Mouse (Mus musculus) mature B cell (primary cell): Measurements from ENCODE around the gene Rtl5.
"Not testable (repeated sequence)": the region's sequence is repeated elsewhere in the genome, so short reads cannot be mapped to it uniquely, and the experiment has no call there.

Source experiments
- in situ Hi-C: fragments of 300-500 bp; cut with MboI; formaldehyde crosslinking; loops from 2 replicates; pipeline ENCODE4 v1.14.3; 2019

Rtl5 gene

GRCm38 (mm10) chrX:102070591-102071471 is at the start of gene Rtl5:
Rtl5 (minus strand) TSS chrX:102071304.
- in situ Hi-C loops: no loop called here

- in situ Hi-C loops: no loop called here
Observed at GRCm38 (mm10) chrX:102119042-102119864, 48.1 kb upstream of the Rtl5 start, which contains the start of gene Pin4. Pin4 (plus strand) TSS chrX:102119447.

DNA sequence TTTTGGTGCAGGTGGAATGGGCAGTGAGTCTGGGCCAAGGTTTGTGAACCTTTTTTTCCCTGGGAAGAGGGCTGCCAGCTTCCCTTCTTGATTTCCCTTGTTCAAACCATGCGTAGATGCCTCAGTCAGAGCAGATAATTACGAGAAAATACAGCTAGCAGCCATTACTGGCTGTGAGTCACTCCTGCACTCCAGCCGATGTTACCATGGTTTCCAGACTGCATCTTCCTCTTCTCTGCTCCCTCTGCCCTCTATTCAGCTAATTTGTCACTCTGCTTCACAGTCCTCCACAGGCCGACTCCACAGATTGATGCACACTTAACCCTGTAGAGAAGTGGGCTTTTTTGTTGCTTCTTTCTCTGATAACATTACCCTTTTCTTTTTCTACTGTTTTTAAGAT is 44.6 kb upstream of the Rtl5 start:
- in situ Hi-C loops: no loop called here

GRCm38 (mm10) chrX:102109349-102109748 is 38.2 kb upstream of the Rtl5 start:
- in situ Hi-C loops: not testable (repeated sequence)

GRCm38 (mm10) chrX:102103830-102104229 is 32.7 kb upstream of the Rtl5 start:
- in situ Hi-C loops: not testable (repeated sequence)

DNA sequence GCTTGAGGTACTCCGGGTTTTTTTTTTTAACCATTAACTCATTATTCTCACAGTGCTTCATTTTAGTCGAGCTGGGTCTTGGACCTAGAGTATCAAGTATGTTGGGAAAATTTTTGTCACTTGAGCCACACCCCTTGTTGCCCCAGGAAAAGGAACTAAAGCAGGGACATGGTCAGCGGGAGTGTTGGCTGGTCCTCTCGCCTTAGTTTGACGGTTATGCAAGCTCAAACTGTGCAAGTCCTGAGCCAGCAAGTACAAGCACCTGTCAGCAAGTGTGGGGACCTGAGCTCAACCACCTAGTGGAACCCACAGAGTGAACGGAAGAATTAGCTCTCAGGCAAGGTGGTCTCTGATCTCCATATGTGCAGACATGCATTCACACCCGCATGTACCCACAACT is 30.8 kb upstream of the Rtl5 start:
- in situ Hi-C loops: no loop called here

- in situ Hi-C loops: no loop called here
Observed at GRCm38 (mm10) chrX:102094381-102094904, 23.3 kb upstream of the Rtl5 start.

DNA sequence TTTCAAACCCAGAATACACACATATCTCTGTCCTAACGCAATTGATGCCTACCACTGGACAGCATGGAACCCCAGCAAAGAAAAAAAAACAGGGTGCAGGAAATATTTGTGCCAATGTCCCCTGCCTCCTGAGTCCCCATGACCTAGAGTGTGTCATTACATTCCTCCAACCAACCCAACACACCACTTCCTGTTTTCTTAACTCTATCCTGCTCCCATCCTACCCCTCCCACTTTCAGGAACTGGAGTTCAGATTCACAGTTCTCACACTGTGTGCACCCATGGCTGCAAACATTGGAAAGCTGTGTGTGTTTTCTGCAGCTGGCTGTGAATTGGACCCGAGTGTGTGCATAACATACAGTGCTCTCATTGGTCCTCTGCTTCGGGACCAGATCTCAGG is 19.5 kb upstream of the Rtl5 start:
- in situ Hi-C loops: no loop called here

DNA sequence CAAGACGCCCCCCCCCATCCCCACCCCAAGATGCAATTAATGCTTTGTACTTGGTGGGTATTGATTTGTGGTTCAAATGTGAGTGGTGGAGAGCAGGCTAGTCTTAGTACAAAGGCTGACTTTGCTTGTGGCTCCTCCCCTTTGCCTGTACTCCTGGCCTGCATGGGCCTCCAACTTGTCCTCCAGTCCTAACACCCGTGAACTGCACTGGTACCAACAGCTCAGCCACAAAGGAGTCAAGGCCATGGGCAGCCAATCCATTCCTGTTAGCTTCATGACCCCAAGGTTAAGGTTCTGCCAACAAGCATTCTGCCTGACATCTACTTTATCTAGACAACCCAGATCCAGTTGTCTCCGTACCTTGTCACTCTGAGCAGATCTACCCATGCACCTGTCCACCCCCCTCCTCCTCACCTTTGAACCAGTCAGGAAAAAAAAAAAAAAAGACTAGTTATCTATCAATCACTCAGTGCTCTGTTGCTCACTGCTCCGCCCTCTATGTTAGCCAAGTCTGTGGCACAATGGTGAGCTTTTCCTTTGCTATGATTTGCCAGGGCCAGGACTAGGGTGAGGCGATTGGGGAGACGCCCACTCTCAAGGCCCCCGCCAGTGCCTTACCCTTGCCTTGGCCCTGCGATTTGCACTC is 14.8 kb upstream of the Rtl5 start:
- in situ Hi-C loops: no loop called here

DNA sequence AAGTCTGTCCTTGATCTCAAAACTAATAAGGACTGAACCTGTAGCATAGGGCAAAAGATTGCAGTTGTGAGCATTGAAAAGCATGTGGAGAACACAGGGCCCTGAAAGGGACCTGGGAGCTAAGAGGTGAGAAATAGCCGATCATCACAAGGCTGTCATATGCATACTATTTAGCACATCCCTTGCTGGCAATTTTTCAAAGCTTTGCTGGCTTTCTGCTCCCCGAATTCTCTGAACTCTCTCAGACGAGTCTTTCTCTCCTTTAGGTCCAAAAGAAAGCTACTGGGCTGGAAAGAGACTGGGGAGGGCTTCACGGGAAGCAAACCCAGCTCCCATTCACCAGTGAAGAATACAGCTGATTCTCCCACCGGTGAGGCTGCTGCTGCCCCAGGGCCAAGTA is 11.2 kb upstream of the Rtl5 start:
- in situ Hi-C loops: no loop called here

DNA sequence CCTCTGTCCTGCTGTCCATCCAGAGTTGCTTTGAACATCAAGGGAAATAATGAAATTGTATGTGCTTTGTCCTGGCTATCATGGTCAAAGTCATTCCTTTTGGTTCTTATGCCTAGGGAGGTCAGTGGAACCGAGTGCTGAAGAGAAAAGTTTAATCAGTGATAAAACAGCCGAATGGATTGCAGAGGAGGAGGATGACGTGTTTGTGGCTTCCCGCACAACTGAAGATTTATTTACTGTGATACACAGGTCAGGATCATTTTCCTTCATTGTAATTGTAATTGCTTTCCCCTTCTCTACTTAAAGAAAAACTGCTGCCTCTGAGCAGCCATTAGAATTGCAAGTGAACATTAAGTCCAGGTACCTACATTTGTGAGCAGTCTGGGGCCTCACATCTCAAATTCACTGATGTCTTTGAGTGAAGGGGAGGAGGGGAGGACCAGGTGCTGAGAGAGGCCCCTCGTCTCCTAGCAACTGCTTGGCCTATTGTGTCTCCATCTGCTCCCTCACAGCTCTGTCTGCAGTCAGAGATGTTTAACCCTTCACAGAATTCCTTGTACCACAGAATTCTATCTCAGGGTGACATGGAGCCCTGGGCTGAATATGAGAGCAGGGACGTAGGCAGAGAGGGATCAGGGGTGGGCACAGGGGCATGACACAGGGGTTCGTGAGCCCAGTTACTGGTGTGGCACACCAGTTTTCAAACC is 10.6 kb upstream of the Rtl5 start:
- in situ Hi-C loops: no loop called here

GRCm38 (mm10) chrX:102081076-102081475 is 10.0 kb upstream of the Rtl5 start:
- in situ Hi-C loops: no loop called here

- in situ Hi-C loops: no loop called here
Observed at GRCm38 (mm10) chrX:102076886-102077765, 6.0 kb upstream of the Rtl5 start.

- in situ Hi-C loops: no loop called here
Observed at GRCm38 (mm10) chrX:102075158-102075557, 4.1 kb upstream of the Rtl5 start.

DNA sequence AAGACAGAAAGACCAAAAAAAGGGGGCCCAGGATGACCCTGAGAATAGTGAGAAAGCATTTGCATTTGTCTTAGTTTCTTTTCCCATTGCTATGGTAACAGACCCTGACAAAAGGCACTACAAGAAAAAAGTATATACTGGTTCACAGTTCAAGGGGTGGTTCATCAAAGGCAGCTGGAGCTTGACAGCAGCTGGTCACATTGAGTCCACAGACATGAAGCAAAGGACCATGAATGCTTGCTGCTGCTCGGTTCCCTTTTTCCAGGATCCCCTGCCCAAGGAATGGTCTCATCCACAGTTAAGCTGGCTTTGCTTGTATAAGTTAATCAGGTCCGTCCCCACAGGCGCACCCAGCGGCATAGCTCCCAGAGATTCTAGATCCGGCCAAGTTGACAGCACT is 3.3 kb upstream of the Rtl5 start:
- in situ Hi-C loops: no loop called here

GRCm38 (mm10) chrX:102073605-102074325 is 2.7 kb upstream of the Rtl5 start:
- in situ Hi-C loops: no loop called here

DNA sequence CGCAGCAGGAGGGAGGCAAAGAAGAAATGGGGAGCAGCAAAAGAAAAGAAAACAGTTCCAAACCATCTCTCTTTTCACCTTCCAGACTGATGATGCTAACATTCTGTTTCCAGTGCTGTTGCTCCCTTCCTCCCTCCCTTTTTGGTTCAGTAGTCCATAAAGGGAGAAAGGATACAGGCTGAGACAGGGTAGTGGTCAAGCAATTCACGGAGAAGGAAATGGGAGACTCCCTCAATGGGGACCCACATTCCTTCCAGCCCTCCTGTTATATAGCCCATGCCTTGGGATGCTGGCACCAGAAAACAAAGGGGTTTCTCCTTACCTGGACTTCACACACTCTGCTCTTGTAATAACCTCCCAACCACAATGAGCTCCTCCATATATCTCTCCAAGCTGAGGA is 413 bp upstream of the Rtl5 start:
- in situ Hi-C loops: no loop called here

- in situ Hi-C loops: no loop called here
Observed at GRCm38 (mm10) chrX:102068811-102069540, 2.1 kb downstream of the Rtl5 start.

- in situ Hi-C loops: no loop called here
Observed at GRCm38 (mm10) chrX:102067118-102067517, 4.0 kb downstream of the Rtl5 start.
